Mouse (Mus musculus) lung, adult 18-20 months (tissue): Measurements from ENCODE around the gene Asap3.

Source experiments
- DNase-seq, 2 experiments: peaks; one replicate each; pipeline ENCODE4 v3.0.0; 2022; ENCODE audit warnings: mixed read lengths in 2 of 2

The Asap3 gene

DNA sequence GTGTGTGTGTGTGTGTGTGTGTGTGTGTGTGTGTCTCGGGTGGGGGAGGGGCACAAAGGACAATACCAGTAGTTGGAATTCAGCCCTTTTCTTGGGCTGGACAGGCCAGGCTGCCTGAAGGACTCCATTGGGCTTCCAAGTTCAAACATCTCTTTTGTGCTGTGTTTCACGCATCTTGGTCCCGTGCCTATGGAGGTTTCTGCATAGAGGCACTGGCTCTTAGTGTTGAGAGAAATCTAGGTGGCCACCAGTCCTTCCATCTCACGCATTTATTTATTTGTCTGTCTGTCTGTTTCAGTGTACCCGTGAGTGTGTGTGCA lies 18.0 kb downstream of the Asap3 start:
- DNase-seq, result no peak

- no peak for DNase-seq
Measured at GRCm38 (mm10) chr4:136224677-136225460, 18.7 kb downstream of the Asap3 start.

- no peak for DNase-seq
Measured at GRCm38 (mm10) chr4:136227408-136227807, 21.2 kb downstream of the Asap3 start.

DNA sequence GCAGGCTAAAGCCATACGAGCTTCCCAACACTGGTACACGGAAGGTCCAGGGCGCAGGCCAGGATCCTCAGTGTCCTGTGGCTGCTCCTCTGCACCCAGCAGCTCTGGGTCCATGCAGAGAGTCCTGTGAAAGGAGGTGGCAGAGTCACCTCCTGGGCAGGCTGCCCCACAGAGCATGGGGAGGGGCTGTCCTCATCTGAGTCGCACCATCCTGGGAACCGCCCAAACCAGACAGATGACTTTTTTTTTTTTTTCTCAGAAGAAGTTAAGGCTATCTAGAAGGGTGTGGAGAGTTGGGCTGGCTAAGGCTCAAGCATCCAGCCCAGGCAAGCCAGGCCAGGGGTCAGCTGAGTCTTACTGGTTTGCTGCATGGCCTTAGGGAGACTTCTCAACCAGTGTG lies 22.5 kb downstream of the Asap3 start:
- DNase-seq, result peak; percentile 54 to 68

DNA sequence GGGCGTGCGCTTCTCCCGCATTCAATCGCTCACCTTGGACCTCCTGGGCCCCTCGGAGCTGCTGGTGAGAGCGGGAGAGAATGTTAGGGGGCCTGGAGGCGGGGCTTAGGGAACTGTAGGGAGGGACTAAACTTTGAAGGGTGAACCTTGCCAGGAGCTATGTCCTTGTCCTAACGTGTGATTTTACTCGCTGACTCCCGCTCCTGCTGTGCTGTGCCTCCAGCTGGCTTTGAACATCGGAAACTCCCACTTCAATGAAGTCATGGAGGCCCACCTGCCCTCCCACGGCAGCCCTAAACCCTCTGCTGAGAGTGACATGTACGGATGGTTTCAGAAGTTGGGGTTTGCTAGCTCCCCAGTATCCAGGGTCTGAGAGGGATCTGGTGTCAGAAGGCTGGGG lies 32.5 kb downstream of the Asap3 start:
- no peak for DNase-seq

DNA sequence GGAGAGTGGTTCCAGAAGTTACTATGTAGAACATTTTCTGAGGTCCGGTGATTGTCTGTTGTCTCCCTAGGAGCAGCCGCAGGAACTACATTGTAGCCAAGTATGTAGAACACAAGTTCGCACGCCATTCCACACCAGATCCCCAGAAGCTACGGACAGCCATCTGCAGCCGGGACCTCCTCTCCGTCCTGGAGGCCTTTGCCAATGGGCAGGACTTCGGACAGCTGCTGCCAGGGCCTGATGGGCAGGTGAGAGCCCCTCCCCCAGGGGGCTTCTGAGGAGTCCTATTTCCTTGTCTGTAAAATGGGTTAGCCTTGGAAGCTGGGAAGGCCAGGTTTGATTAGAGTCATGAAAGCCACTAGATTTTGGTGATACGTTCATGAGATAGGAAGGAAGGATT lies 32.9 kb downstream of the Asap3 start:
- DNase-seq, result no peak

- DNase-seq, result peak; percentile 82
Measured at GRCm38 (mm10) chr4:136239622-136240021, 33.5 kb downstream of the Asap3 start.

DNA sequence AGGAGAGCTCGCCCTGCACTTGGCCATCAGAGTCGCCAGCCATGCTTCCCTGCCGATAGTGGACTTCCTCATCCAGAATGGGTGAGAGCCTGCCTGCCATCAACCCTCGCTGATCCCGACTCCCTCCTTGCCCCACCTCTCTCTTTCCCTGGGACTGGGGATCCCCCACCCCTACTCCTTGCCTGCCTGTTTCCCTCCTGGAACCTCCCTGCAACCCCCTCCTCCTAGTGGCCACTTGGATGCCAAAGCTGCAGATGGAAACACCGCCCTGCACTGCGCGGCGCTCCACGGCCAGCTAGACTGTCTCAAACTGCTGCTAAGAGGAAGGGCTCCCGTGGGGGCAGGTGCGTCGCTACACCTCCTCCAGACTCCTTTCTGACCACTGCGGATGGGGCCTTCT lies 34.0 kb downstream of the Asap3 start:
- DNase-seq, result no peak

- no peak for DNase-seq
Measured at GRCm38 (mm10) chr4:136240955-136241354, 34.8 kb downstream of the Asap3 start.

DNA sequence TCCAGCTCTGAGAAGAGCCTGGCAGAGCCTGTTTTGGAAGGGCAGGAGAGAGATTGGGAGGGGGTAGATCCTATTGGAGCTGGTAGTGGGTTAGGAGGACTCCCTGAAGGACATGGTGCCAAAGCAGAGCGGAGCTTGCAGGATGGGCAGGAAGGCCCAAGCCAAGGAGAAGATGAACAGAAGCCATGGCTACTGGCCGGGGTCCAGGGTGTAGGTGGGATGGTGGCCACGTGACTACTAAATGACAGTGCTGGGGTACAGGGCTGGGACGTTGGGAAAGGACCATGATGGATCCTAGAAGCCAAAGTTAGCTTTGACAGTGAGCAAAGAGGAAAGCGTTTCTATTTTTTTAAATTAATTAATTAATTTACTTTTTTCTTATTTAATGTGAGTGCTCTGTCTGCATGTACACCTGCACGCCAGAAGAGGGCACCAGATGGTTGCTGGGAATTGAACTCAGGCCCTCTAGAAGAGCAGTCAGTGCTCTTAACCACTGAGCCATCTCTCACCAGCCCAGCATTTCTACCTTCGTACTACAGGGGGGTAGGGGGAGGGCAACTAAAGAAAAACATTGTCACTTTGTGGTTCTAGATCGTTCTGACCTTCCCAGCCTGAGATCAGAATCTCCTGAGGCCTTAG lies 36.0 kb downstream of the Asap3 start:
- DNase-seq, result no peak

GRCm38 (mm10) chr4:136242728-136243127 lies 36.6 kb downstream of the Asap3 start:
- DNase-seq, result no peak

- no peak for DNase-seq
Measured at GRCm38 (mm10) chr4:136244208-136244607, 38.0 kb downstream of the Asap3 start.

DNA sequence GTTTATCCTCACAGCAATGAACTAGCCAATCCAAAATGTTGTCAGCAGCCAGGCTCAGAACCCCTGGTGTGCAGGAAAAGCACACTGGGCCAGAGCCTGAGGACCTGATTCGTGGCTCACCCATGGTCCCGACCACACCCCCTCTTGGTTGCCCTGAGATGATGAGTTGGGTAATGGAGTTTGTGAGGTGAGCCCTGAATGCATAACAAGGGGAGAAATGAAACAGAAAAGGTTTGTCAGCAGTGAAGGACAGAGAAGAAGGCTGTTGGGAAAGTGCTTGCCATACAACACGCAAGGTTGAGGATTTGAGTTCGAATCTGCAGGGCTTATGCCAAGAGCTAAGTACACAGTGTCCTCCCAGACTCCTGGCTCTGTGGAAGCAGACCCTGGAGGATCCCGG lies 39.5 kb downstream of the Asap3 start:
- no peak for DNase-seq

- peak; percentile 40 to 63 for DNase-seq
Measured at GRCm38 (mm10) chr4:136246568-136246969, 40.4 kb downstream of the Asap3 start.

- no peak for DNase-seq
Measured at GRCm38 (mm10) chr4:136247386-136247728, 41.2 kb downstream of the Asap3 start.

GRCm38 (mm10) chr4:136247729-136248463 lies 41.7 kb downstream of the Asap3 start, which contains the start of gene Tcea3:
Gene Tcea3 (plus strand): TSS chr4:136247729.
- peak; percentile 57 to 76 for DNase-seq

- DNase-seq, result peak in 1 of 2 experiments; percentile 34
Measured at GRCm38 (mm10) chr4:136248464-136249331, 42.5 kb downstream of the Asap3 start.

DNA sequence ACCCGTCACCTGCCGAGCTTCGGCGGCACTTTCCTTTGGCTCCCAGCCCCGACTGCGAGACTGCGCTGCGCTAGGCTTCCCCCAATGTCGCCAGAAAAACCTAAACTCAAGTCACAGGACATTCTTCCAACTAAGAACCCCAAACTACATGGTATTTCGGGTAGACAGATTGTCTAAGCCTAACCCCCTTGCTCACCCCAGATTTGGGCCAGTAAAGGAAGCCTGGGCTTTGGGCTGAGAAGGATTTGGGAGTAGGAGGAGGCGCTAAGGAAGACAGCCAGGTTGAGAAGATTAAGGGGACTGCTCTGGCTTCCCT lies 43.1 kb downstream of the Asap3 start:
- no peak for DNase-seq

DNA sequence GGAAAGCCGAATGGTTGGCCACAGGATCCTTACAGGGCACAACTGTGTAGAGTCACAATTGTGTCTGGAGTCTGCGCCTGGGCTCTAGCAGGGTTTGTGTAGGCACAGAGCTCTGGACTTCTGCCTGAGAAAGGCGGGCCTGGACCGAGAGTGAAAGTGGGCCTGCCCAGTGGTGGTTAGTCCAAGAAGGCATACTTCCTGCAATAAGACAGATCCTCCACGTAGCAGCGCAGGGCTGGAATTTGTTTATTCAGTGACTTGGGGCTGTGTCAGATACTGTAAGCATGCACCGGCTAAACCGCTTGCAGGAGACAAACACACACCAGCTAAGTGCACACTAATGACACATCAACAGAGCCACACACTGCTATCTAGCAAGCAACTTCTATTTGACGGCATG lies 43.6 kb downstream of the Asap3 start:
- peak; percentile 83 to 90 for DNase-seq

DNA sequence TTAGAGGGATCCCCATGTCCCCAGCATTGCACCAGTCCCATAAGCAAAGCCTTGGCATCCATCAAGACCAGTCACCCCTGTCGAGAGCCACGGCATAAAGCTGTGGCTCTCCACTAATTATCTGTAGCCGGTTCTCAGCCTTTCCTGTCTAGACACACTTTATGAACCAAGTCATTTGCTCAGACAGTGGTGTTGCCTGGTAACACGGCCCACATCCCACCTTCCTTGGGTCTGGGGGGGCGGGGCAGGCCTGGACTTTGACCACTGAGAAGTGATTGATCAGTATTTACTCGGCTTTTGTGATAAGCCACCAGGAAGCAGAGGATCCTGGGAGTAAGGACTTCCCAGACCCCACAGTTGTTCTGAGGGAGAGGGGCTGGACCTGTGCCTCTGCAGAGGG lies 49.8 kb downstream of the Asap3 start:
- no peak for DNase-seq

DNA sequence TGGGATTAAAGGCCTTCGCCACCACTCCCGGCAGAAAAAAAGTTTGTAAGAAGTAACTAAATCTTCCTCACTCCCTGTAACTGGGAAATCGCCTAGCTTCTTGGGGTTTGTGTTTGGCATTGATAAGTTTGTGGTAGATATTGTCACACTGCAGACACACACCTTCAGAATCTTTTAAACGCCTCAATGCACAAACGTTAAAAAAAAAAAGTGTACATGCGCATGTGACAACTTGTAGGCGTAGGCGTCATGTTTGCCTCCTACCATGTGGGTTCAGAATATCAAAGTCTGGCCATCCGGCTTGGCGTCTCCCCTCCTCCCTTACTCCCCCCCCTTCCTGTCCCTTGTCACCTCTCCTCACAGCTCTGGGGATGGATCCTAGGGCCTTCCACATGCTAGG lies 50.5 kb downstream of the Asap3 start:
- DNase-seq, result no peak

GRCm38 (mm10) chr4:136259916-136260315 lies 53.8 kb downstream of the Asap3 start:
- no peak for DNase-seq

DNA sequence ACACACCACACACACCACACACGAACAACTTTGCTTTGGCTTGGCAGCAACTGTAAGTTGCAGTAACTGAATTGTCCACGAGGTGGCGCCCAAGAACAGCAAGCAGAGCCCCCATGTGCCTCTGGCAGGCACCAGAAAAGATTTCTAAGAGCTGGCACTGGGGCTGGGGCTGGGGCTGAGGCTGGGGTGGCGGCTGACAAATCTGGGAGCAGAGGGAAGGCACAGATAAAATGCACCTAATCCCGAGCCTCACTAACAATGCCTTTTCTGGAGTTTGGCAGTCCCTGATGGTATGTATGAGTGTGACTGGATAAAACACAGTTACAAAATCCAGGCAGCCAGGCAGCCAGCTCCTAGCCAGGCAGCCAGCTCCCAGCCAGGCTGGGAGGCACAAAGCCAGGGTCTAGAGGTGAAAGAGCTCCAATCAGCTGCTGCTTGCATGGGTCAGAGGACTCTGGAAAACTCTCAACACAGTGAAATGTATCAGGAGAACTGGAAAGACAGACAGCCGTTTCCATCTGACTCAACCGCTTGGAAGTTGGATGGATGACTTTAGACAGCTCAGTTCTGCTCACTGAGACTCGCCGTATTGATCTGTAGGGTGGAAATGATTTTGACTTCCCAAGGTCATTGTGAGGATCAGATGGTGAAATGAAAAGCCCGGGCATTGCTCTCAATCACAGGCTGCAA lies 54.5 kb downstream of the Asap3 start:
- DNase-seq, result peak; percentile 69 to 70
